Comparison of ENCODE assay signal across 10 mouse cellular contexts in the genomic region with DNA sequence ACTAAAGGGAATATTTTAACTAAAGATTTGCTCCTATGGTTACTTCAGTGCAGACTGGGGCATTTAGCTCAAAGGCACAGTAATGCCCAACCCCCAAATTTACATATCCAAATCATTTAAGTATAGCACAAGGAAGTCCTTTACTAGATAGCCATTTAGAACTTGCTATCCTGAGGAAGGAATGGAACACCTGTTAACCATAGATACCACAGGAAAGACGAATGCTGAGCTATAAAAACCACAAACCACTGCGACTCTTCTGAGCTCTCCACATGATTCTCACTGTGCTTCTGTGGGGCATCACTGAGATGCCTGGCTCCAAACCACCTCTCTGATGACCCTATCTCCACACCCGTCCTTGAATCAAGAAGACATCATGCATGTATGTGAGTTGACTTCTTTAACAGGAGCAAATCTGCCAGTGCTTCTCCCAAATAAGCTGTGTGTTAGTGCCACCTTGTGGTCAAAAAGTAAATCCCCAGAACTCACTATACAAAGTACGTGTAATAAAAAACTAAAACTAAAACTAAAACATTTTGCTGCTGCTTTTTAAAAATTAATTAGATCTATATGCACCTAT. TPM values are rescaled to one million over a fixed set of nuclear protein-coding genes. Genes with fewer than 3 reads are reported as not detected.
DNase-seq lines count a peak whose midpoint lies in the region; ATAC-seq lines count a peak whose summit lies in the region.
"Had no signal": no experiment of that assay in that cellular context is flagged by ENCODE, and none has a peak within 500 bp of the region (broad histone marks: within the 10 kb centered on the region; RNA-seq: fewer than 3 reads in every experiment).

No protein-coding gene starts in this region.

- no peak overlapping the region for H3K4me3 ChIP-seq in limb, embryonic 11.5 days (ENCODE audit: low read depth, low read length)
- no peak overlapping the region for H3K4me3 ChIP-seq in limb, embryonic 10.5 days
- H3K4me3 ChIP-seq in hindbrain, embryonic 14.5 days (replicated peaks; ENCODE audit: low read length) = no peak overlapping the region
- no peak overlapping the region for H3K4me3 ChIP-seq in neural tube, embryonic 13.5 days
- H3K4me3 ChIP-seq: embryonic facial prominence, embryonic 15.5 days; liver, embryonic 15.5 days had no signal

- H3K36me3 ChIP-seq in limb, embryonic 11.5 days (ENCODE audit: control insufficient read depth, insufficient read depth, low read length) = no peaks in the 10 kb centered on the region
- H3K36me3 ChIP-seq in limb, embryonic 10.5 days = no peaks in the 10 kb centered on the region
- no peaks in the 10 kb centered on the region for H3K36me3 ChIP-seq in hindbrain, embryonic 14.5 days (replicated peaks; ENCODE audit: control insufficient read depth, insufficient read depth)
- H3K36me3 ChIP-seq in neural tube, embryonic 13.5 days = no peaks in the 10 kb centered on the region
- H3K36me3 ChIP-seq: embryonic facial prominence, embryonic 15.5 days; liver, embryonic 15.5 days had no signal

- DNase-seq in limb, embryonic 11.5 days (ENCODE audit: low spot score) = peak; percentile 25
- DNase-seq in limb, embryonic 10.5 days (ENCODE audit: low spot score) = no peak
- peak; percentile 63 for DNase-seq in MEL-GATA-1-ER (ENCODE audit: extremely low read depth, low read depth)
- DNase-seq in cerebellum, postnatal 14 days = peak; percentile 52 to 56
- DNase-seq in hindbrain, embryonic 14.5 days (ENCODE audit: low spot score) = peak; percentile 79
- peak; percentile 22 to 60 for DNase-seq in left cerebral cortex, adult 9 months (ENCODE audit: low spot score in 2 of 2)
- DNase-seq in urinary bladder, postnatal 10 days (ENCODE audit: low spot score) = no peak

- H3K9ac ChIP-seq in limb, embryonic 11.5 days (ENCODE audit: low read length) = no peak overlapping the region
- H3K9ac ChIP-seq in hindbrain, embryonic 14.5 days = no peak overlapping the region
- H3K9ac ChIP-seq in neural tube, embryonic 13.5 days = no peak overlapping the region
- H3K9ac ChIP-seq: embryonic facial prominence, embryonic 15.5 days; liver, embryonic 15.5 days had no signal

- no peaks in the 10 kb centered on the region for H3K9me3 ChIP-seq in limb, embryonic 11.5 days (ENCODE audit: control insufficient read depth, low read length)
- no peaks in the 10 kb centered on the region for H3K9me3 ChIP-seq in limb, embryonic 10.5 days (replicated peaks)
- H3K9me3 ChIP-seq in hindbrain, embryonic 14.5 days (ENCODE audit: control insufficient read depth, low read length) = no peaks in the 10 kb centered on the region
- no peaks in the 10 kb centered on the region for H3K9me3 ChIP-seq in neural tube, embryonic 13.5 days
- H3K9me3 ChIP-seq: embryonic facial prominence, embryonic 15.5 days; liver, embryonic 15.5 days had no signal

- WGBS in limb, embryonic 11.5 days = 37% methylated on average over 4 of the region's 4 CpGs
- 46% methylated on average over 4 of the region's 4 CpGs for WGBS in limb, embryonic 10.5 days
- 42% methylated on average over 4 of the region's 4 CpGs for WGBS in hindbrain, embryonic 14.5 days
- 36% methylated on average over 4 of the region's 4 CpGs for WGBS in neural tube, embryonic 13.5 days

- no peak overlapping the region for H3K27ac ChIP-seq in limb, embryonic 11.5 days (replicated peaks; ENCODE audit: low read depth, low read length)
- no peak overlapping the region for H3K27ac ChIP-seq in limb, embryonic 10.5 days
- H3K27ac ChIP-seq in hindbrain, embryonic 14.5 days = no peak overlapping the region
- no peak overlapping the region for H3K27ac ChIP-seq in neural tube, embryonic 13.5 days (replicated peaks)
- H3K27ac ChIP-seq: embryonic facial prominence, embryonic 15.5 days; liver, embryonic 15.5 days had no signal

- H3K4me2 ChIP-seq in limb, embryonic 11.5 days (ENCODE audit: low read depth, severe bottlenecking) = no peak overlapping the region
- no peak overlapping the region for H3K4me2 ChIP-seq in hindbrain, embryonic 14.5 days (replicated peaks)
- no peak overlapping the region for H3K4me2 ChIP-seq in neural tube, embryonic 13.5 days
- H3K4me2 ChIP-seq: embryonic facial prominence, embryonic 15.5 days; liver, embryonic 15.5 days had no signal

- no peak for ATAC-seq in limb, embryonic 11.5 days (ENCODE audit: insufficient number of reproducible peaks, low FRiP score, low TSS enrichment, low read depth)
- peak; percentile 32; the same call in 1 of the 2 replicates for ATAC-seq in hindbrain, embryonic 14.5 days (ENCODE audit: low FRiP score)
- peak; percentile 59; the same call in 1 of the 2 replicates for ATAC-seq in neural tube, embryonic 13.5 days (ENCODE audit: low read depth)

- H3K27me3 ChIP-seq in limb, embryonic 11.5 days (ENCODE audit: control insufficient read depth, insufficient read depth, low read length) = no peaks in the 10 kb centered on the region
- no peaks in the 10 kb centered on the region for H3K27me3 ChIP-seq in limb, embryonic 10.5 days (ENCODE audit: low read depth, poor library complexity, severe bottlenecking)
- no peaks in the 10 kb centered on the region for H3K27me3 ChIP-seq in hindbrain, embryonic 14.5 days (ENCODE audit: control insufficient read depth, insufficient read depth, low read length)
- no peaks in the 10 kb centered on the region for H3K27me3 ChIP-seq in neural tube, embryonic 13.5 days
- H3K27me3 ChIP-seq: liver, embryonic 15.5 days had no signal

- H3K4me1 ChIP-seq in limb, embryonic 11.5 days (ENCODE audit: control insufficient read depth, insufficient read depth, low read length) = no peaks in the 10 kb centered on the region
- H3K4me1 ChIP-seq in limb, embryonic 10.5 days = no peaks in the 10 kb centered on the region
- H3K4me1 ChIP-seq in hindbrain, embryonic 14.5 days (replicated peaks; ENCODE audit: control insufficient read depth, insufficient read depth, low read length) = no peaks in the 10 kb centered on the region
- H3K4me1 ChIP-seq in neural tube, embryonic 13.5 days (replicated peaks) = no peaks in the 10 kb centered on the region
- H3K4me1 ChIP-seq: embryonic facial prominence, embryonic 15.5 days; liver, embryonic 15.5 days had no signal

RNA-seq across cellular contexts. Expression of a gene that starts 10.8 kb away (rescaled TPM):
- polyA plus RNA-seq in limb, embryonic 11.5 days (2014; fragmentation: Nextera tagmentation; extraction: Ambion mirVana) = 18.5 and 19.0 TPM in 2 replicates
- polyA plus RNA-seq in limb, embryonic 10.5 days (2016; fragmentation: Nextera tagmentation; extraction: Ambion mirVana) = 21.5 and 25.1 TPM in 2 replicates
- polyA plus RNA-seq in hindbrain, embryonic 14.5 days (2014; fragmentation: Nextera tagmentation; extraction: Ambion mirVana) = 9.8 TPM in 2 replicates
- polyA plus RNA-seq in neural tube, embryonic 13.5 days (2015; fragmentation: Nextera tagmentation; extraction: Ambion mirVana) = 11.2 and 13.4 TPM in 2 replicates

RNA-seq across cellular contexts. Expression of a gene that starts 14.5 kb away (rescaled TPM):
- polyA plus RNA-seq in limb, embryonic 11.5 days (2014; fragmentation: Nextera tagmentation; extraction: Ambion mirVana) = not detected in 2 replicates
- polyA plus RNA-seq in limb, embryonic 10.5 days (2016; fragmentation: Nextera tagmentation; extraction: Ambion mirVana) = not detected in 2 replicates
- polyA plus RNA-seq in hindbrain, embryonic 14.5 days (2014; fragmentation: Nextera tagmentation; extraction: Ambion mirVana) = not detected in 2 replicates
- not detected in 2 replicates for polyA plus RNA-seq in neural tube, embryonic 13.5 days (2015; fragmentation: Nextera tagmentation; extraction: Ambion mirVana)
- polyA plus RNA-seq: embryonic facial prominence, embryonic 15.5 days; liver, embryonic 15.5 days had no signal

Comparison
In these comparisons a context has a peak if more than half of its experiments do, and no peak if none do; other contexts are left out.
1. DNase-seq: peak in limb, embryonic 11.5 days (single experiment), MEL-GATA-1-ER (single experiment), cerebellum, postnatal 14 days (2 of 2), hindbrain, embryonic 14.5 days (single experiment) and left cerebral cortex, adult 9 months (2 of 2); none in limb, embryonic 10.5 days (single experiment) and urinary bladder, postnatal 10 days (single experiment).